Mouse (Mus musculus) kidney, postnatal 0 days (tissue): ENCODE results near the gene Gm3415. TPM values are rescaled to one million over a fixed set of nuclear protein-coding genes. Genes with fewer than 3 reads are reported as not detected.
"Not testable (repeated sequence)": the region's sequence is repeated elsewhere in the genome, so short reads cannot be mapped to it uniquely, and the experiment has no call there.

Experiments used
- ATAC-seq: fragments of 200-750 bp; cut with Nextera tagmentation; replicated peaks from 2 replicates; pipeline ENCODE4 v1.8.0; 2017; ENCODE audit warnings: low read depth, moderate number of reproducible peaks, moderate TSS enrichment, moderate library complexity; ENCODE audit not compliant: low FRiP score
- DNase-seq: peaks from one replicate; pipeline ENCODE4 v3.0.0-alpha.2; 2016; ENCODE audit warnings: low spot score
- H3K27ac ChIP-seq: fragments of 300-500 bp; sonication (generic); 2 replicates; pipeline ENCODE4 v1.5.1; 2014; ENCODE audit warnings: mild to moderate bottlenecking
- H3K27me3 ChIP-seq: fragments of 300-500 bp; sonication (generic); 2 replicates; pipeline ENCODE4 v1.6.1; 2014; ENCODE audit warnings: low read length, mixed read lengths; ENCODE audit not compliant: insufficient read depth
- H3K36me3 ChIP-seq: fragments of 300-500 bp; sonication (generic); 2 replicates; pipeline ENCODE4 v1.6.1; 2014; ENCODE audit warnings: low read length, mixed read lengths; ENCODE audit not compliant: insufficient read depth
- H3K4me1 ChIP-seq: fragments of 300-500 bp; sonication (generic); replicated peaks from 2 replicates; pipeline ENCODE4 v1.6.1; 2014; ENCODE audit warnings: antibody characterized with exemption, low read length, mixed read lengths; ENCODE audit not compliant: insufficient read depth
- H3K4me2 ChIP-seq: fragments of 300-500 bp; sonication (generic); 2 replicates; pipeline ENCODE4 v1.6.1; 2014; ENCODE audit warnings: mild to moderate bottlenecking, low read length, moderate library complexity, mixed read lengths
- H3K4me3 ChIP-seq: fragments of 300-500 bp; sonication (generic); replicated peaks from 2 replicates; pipeline ENCODE4 v1.5.1; 2014; ENCODE audit warnings: low read depth, low read length
- H3K9ac ChIP-seq: fragments of 300-500 bp; sonication (generic); 2 replicates; pipeline ENCODE4 v1.6.1; 2014; ENCODE audit warnings: low read depth, low read length
- H3K9me3 ChIP-seq: fragments of 300-500 bp; sonication (generic); replicated peaks from 2 replicates; pipeline ENCODE4 v1.6.1; 2016; ENCODE audit warnings: low read length, inconsistent platforms, mixed read lengths
- CTCF ChIP-seq: IDR thresholded peaks from 2 replicates; pipeline ENCODE4 v1.5.1; 2016; ENCODE audit warnings: antibody characterized with exemption, low read depth, mild to moderate bottlenecking, moderate library complexity
- WGBS: fragments of 180-500 bp; shearing (Covaris S2); extraction: QIAGEN DNeasy Blood & Tissue Kit; methylation state at CpG from one replicate; pipeline ENCODE4 v1.1.7; 2014; 5-methylcytosine and 5-hydroxymethylcytosine counted together
- polyA plus RNA-seq: library from polyadenylated mRNA; unstranded; fragments of >200 nt; fragmentation: Nextera tagmentation; extraction: Ambion mirVana; gene quantifications from 2 replicates; pipeline ENCODE4 v1.2.1, GENCODE M21; 2015

The Gm3415 gene
- not detected in 2 replicates for polyA plus RNA-seq

DNA sequence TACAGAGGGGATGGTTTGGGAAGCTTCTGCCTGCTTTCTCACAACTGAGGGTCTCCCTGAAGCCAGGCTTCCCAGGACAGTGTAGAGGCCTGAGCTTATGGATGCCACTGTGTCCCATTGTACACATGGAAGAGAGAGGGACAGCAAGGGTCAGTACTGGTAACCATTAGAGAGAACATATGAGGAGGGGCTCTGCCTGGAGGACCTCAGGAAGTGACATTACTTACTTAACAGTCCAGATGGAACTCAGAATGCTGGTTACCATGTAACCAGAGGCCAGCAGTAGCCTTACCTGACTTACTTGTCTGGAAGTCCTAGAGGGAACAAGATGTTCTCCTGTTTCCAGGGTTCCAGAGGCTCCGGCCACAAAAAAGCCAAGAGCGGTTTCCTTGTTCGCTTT is at the start of gene Gm3415:
Gm3415 (plus strand) TSS at position 301 of the 400 bp plus-strand sequence.
- WGBS, result no CpG with 5 or more reads among the region's 3 CpGs
- H3K4me3 ChIP-seq, H3K9ac ChIP-seq, DNase-seq, H3K9me3 ChIP-seq, H3K27me3 ChIP-seq, H3K27ac ChIP-seq, ATAC-seq, H3K36me3 ChIP-seq, H3K4me2 ChIP-seq, H3K4me1 ChIP-seq: not testable (repeated sequence)

DNA sequence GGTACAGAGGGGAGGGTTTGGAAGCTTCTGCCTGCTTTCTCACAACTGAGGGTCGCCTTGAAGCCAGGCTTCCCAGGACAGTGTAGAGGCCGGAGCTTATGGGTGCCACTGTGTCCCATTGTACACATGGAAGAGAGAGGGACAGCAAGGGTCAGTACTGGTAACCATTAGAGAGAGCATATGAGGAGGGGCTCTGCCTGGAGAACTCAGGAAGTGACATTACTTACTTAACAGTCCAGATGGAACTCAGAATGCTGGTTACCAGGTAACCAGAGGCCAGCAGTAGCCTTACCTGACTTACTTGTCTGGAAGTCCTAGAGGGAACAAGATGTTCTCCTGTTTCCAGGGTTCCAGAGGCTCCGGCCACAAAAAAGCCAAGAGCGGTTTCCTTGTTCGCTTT is 42.1 kb upstream of the Gm3415 start, which contains the start of gene Gm3402:
Gm3402 (plus strand) TSS at position 301 of the 400 bp plus-strand sequence.
- not testable (repeated sequence) for H3K36me3 ChIP-seq, H3K4me2 ChIP-seq, H3K4me1 ChIP-seq, H3K9me3 ChIP-seq, ATAC-seq, H3K27ac ChIP-seq, H3K27me3 ChIP-seq, H3K4me3 ChIP-seq, DNase-seq, H3K9ac ChIP-seq
- WGBS, result no CpG with 5 or more reads among the region's 5 CpGs

DNA sequence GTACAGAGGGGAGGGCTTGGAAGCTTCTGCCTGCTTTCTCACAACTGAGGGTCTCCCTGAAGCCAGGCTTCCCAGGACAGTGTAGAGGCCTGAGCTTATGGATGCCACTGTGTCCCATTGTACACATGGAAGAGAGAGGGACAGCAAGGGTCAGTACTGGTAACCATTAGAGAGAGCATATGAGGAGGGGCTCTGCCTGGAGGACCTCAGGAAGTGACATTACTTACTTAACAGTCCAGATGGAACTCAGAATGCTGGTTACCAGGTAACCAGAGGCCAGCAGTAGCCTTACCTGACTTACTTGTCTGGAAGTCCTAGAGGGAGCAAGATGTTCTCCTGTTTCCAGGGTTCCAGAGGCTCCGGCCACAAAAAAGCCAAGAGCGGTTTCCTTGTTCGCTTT is 30.4 kb upstream of the Gm3415 start, which contains the start of gene Gm3404:
Gm3404 (plus strand) TSS at position 301 of the 400 bp plus-strand sequence.
- not testable (repeated sequence) for H3K4me3 ChIP-seq

DNA sequence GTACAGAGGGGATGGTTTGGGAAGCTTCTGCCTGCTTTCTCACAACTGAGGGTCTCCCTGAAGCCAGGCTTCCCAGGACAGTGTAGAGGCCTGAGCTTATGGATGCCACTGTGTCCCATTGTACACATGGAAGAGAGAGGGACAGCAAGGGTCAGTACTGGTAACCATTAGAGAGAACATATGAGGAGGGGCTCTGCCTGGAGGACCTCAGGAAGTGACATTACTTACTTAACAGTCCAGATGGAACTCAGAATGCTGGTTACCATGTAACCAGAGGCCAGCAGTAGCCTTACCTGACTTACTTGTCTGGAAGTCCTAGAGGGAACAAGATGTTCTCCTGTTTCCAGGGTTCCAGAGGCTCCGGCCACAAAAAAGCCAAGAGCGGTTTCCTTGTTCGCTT is 18.6 kb upstream of the Gm3415 start, which contains the start of gene Gm3409:
Gm3409 (plus strand) TSS at position 301 of the 400 bp plus-strand sequence.
- not testable (repeated sequence) for H3K4me2 ChIP-seq, H3K9me3 ChIP-seq, DNase-seq, ATAC-seq, H3K9ac ChIP-seq, H3K27me3 ChIP-seq, H3K27ac ChIP-seq, H3K36me3 ChIP-seq, H3K4me3 ChIP-seq, H3K4me1 ChIP-seq
- WGBS, result 94% methylated on average over 2 of the region's 3 CpGs

More for the DNA sequence above, 30.4 kb upstream of the Gm3415 start, which contains the start of gene Gm3404:
- not testable (repeated sequence) for H3K27me3 ChIP-seq, H3K4me2 ChIP-seq, DNase-seq, H3K36me3 ChIP-seq, H3K9me3 ChIP-seq, H3K9ac ChIP-seq, ATAC-seq, H3K4me1 ChIP-seq, H3K27ac ChIP-seq
- WGBS, result no CpG with 5 or more reads among the region's 3 CpGs

DNA sequence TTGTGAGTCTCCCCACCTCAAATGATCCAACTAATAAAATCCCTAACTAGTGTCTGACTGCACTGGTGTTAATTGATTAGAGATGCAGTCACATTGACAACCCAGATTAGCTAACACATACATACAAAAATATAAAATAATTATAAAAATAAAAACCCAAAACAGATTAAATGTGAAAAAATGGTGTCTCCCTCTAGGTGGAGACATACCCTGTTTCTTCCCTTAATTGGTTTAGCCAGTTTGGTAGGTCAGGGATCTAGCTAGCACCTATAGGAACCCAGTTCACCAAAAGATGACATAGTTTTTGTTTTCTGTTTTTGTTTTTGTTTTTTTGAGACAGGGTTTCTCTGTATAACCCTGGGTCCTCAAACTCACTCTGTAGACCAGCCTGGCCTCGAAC is 8.3 kb downstream of the Gm3415 start:
- H3K4me3 ChIP-seq, result no peak overlapping the region
- H3K9me3 ChIP-seq, result no peaks in the 10 kb centered on the region
- WGBS, result 80% methylated on average over 1 of the region's 1 CpGs

DNA sequence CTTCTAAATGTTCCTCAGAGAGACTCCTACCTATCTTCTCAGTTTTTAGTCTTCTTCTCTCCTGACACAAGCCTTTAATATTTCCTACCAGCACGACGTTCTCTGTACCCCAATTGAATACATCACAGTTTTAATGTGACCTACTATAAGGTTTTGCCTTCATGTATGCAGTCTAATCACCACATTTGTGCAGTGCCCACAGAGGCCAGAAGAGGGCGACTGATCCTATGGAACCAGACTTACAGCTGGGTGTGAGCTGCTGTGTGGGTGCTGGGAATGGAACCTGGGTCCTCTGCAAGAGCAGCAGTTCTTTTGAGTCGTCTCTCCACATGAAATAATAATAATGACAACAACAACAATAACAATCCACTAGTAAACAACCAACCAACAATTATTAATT is 11.1 kb downstream of the Gm3415 start:
- ATAC-seq, result no peak
- 69% methylated on average over 4 of the region's 4 CpGs for WGBS

More for the DNA sequence above, 8.3 kb downstream of the Gm3415 start:
- ATAC-seq (no peak), DNase-seq (no peak)
- Histone ChIP-seq H3K27ac (no peak overlapping the region), H3K36me3 (no peaks in the 10 kb centered on the region), H3K4me1 (no peaks in the 10 kb centered on the region), H3K4me2 (no peak overlapping the region), H3K9ac (no peak overlapping the region), H3K27me3 (no peaks in the 10 kb centered on the region)
- no peak for TF ChIP-seq CTCF

DNA sequence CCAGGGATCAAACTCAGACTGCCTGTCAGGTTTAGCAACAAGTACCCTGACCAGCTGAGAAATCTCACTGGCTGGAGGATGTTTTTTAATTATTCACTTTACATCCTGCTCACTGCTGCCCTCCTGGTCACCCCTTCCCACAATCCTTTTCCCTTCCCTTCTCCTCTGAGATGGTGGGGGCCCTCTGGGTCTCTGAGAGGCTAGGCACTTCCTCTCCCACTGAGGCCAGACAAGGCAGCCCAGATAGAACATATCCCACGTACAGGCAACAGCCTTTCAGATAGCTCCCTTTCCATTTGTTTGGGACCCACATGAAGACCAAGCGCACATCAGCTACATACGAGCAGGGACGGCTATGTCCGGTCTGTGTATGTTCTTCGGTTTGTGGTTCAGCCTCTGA is 14.2 kb downstream of the Gm3415 start:
- not testable (repeated sequence) for H3K9ac ChIP-seq, H3K27ac ChIP-seq, H3K9me3 ChIP-seq, H3K4me2 ChIP-seq, H3K4me1 ChIP-seq, ATAC-seq, H3K27me3 ChIP-seq, H3K36me3 ChIP-seq, H3K4me3 ChIP-seq
- DNase-seq, result peak; percentile 35
- 77% methylated on average over 6 of the region's 6 CpGs for WGBS

More for the DNA sequence above, 11.1 kb downstream of the Gm3415 start:
- peak; percentile 48 for TF ChIP-seq CTCF
- Histone ChIP-seq H3K9me3 (no peaks in the 10 kb centered on the region), H3K36me3 (no peaks in the 10 kb centered on the region), H3K4me2 (no peak overlapping the region), H3K27ac (no peak overlapping the region), H3K27me3 (no peaks in the 10 kb centered on the region), H3K4me1 (no peaks in the 10 kb centered on the region), H3K9ac (no peak overlapping the region), H3K4me3 (no peak overlapping the region)
- no peak for DNase-seq

DNA sequence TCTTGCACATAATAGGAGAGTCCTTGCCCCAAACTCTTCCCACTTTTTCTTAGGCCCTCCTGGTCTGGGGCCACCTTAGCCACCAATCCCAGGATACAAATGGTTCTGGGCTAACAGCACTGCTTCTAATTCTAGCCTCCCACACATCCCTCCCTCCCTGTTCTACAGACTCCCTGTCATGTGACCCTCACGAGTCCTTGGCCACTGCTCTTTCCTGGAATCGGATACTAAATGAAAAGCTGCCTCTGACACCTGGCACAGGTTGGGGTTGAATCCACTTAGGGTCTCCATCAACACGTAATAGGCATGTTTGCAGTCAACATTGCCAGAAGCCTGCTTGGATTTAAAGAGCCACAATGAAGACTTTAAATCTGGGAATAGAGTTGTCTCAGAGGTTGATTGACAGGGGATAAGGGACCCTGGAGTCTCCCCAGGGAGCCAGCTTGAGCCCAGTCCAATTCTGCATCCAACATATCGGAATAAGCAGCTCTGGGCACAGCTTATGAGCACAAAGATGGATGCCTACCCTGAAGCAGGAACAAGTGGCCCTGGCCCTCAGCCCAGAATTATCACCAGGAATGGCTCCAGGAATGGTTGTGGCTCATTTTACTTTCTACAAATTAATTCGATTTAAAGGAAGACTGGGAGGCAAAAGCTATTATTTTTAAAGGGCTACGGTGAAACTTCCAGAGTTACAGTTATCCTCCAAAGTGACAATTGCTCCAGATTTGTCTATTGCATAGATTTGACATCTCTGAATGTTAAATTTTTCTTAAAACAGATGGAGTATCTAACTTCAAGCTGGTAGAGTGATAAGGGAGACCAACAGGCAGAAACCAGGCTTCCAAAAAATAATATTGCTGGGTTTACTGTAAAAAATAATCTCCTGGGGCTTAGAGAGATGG is 16.1 kb downstream of the Gm3415 start:
- ATAC-seq, H3K27ac ChIP-seq, DNase-seq, H3K4me1 ChIP-seq, H3K9ac ChIP-seq, H3K36me3 ChIP-seq, H3K9me3 ChIP-seq, H3K4me2 ChIP-seq, H3K4me3 ChIP-seq, H3K27me3 ChIP-seq: not testable (repeated sequence)
- 52% methylated on average over 6 of the region's 6 CpGs for WGBS

DNA sequence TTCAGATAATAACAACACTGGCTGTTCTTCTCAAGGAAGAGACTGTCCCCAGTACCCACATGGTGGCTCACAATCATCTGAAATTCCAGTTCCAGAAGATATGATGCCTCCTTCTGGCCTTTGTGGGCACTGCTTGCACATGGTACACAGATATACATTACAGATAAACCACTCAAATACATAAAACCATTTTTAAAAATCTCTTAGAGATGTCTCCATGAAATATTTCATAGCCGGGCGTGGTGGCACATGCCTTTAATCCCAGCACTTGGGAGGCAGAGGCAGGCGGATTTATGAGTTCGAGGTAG is 16.8 kb downstream of the Gm3415 start:
- not testable (repeated sequence) for H3K4me3 ChIP-seq, ATAC-seq, H3K9ac ChIP-seq, H3K9me3 ChIP-seq, H3K27ac ChIP-seq, H3K4me2 ChIP-seq, H3K4me1 ChIP-seq, H3K27me3 ChIP-seq, H3K36me3 ChIP-seq, DNase-seq
- WGBS, result 97% methylated on average over 4 of the region's 4 CpGs
